Mouse (Mus musculus) lung, adult 18-20 months (tissue): Measurements from ENCODE around the gene Gltp.

ENCODE experiments used
- DNase-seq, 2 experiments: peaks; one replicate each; pipeline ENCODE4 v3.0.0; 2022; ENCODE audit warnings: mixed read lengths in 2 of 2

Gene Gltp

GRCm38 (mm10) chr5:114690633-114691567, at the start of gene Gltp:
Gene Gltp (minus strand): TSS chr5:114690984.
- DNase-seq: peak; percentile 92 to 93

DNA sequence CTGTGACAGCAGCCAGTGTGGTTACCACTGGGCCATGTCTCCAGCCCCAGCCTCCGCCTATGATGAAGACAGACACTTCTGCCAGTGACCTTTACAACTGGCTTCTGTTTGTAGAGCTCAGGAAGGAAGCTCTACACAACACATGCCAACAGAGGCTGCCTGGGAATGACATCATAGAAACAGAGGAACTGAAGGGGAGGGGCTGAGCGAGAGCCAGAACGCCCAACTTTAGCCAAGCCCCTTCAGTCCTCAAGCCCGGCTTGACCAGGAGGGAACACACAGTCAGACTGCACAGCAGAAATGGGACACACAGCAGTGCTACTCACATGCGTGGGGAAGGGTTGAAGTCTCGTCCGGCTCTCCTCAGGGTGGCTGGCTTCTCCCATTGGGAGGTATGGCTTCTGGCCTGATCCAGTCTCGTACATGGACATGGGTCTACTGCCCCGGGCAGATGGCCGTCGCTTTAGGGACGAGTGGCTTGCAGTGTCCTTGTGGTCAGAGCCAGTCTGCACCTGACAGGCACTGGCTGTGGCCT, 48.0 kb upstream of the Gltp start:
- peak; percentile 71 to 79 for DNase-seq

DNA sequence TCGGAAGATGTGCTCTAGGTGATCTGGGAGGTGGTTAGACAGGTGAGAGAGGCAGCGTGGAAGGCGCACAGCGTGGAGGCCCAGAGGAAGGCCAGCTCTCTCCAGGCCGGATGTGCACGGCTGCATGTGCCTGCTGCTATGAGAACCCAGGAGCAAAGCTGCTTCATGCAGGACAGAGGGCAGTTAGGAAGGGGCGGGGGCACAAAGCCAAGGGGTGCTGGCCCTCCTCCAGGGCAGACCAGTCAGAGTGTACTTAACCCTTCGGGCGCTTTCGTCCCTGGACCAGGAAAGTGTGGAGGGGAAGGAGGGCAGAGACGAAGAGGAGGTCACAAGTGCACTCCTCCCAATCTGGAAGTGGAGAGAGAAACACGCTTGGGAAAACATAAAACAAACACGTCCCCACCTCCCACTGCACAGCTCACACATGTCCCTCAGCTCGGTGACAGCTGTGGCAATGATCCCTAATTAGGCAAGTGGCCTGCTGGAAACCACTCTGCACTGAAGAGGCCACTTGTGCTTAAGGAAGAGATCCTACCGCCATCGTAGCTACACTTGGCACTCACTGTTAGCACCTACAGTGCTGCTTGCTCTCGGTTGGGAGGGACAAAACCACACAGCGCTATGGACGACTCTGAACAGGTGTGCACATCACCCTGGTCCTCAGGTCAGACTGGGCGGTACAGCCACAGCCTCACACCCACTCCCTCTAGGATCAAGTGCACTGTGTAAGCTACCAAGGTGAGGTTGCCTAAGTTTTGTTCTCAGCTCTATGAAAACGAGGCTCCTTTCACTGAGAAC, 46.5 kb upstream of the Gltp start:
- peak; percentile 54 to 74 for DNase-seq

GRCm38 (mm10) chr5:114733606-114734005, 42.8 kb upstream of the Gltp start:
- DNase-seq: no peak

DNA sequence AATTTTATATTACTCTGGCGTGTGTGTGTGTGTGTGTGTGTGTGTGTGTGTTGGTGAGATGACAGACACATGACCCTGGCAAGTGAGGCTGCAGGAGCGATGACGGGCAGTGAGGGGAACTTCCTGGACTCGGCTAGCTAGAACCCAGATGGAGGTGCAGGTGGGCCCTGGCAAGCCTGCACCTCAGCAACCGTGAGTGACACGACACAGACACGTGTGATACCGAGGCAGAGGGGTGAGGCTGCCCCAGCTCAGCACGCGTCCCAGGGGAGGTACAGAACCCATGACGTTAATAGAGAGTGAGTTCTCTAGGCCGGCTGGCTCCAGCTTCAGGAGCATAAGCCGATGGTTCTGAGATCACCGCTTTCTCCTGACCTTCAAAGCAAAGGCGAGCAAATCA, 41.2 kb upstream of the Gltp start:
- no peak for DNase-seq

- DNase-seq: no peak
These were observed 40.7 kb upstream of the Gltp start for GRCm38 (mm10) chr5:114731498-114731897.

GRCm38 (mm10) chr5:114730129-114730528, 39.3 kb upstream of the Gltp start:
- peak in 1 of 2 experiments; percentile 24 for DNase-seq

GRCm38 (mm10) chr5:114728160-114728559, 37.4 kb upstream of the Gltp start:
- no peak for DNase-seq

DNA sequence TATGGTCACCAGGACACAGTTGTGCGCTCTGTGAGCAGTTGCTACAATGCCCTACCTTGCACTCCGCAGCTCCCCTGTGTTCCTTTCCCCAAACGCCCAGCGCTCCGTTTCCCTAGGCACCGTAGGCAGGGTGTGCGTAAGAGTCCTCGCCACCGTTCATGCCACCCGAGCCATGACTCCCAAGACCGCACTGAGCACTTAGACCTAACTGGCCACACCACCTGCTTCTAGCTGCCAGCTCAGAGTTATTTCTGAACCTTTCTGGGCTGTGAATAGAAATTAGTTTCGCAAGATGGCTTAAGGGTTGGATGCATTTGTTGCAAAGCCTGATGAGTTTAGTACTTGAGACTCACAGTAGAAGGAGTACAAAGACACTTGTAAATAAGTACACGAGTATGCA, 32.1 kb upstream of the Gltp start:
- peak in 1 of 2 experiments; percentile 19 for DNase-seq

GRCm38 (mm10) chr5:114721969-114722368, 31.2 kb upstream of the Gltp start:
- no peak for DNase-seq

GRCm38 (mm10) chr5:114720784-114721183, 30.0 kb upstream of the Gltp start:
- no peak for DNase-seq

DNA sequence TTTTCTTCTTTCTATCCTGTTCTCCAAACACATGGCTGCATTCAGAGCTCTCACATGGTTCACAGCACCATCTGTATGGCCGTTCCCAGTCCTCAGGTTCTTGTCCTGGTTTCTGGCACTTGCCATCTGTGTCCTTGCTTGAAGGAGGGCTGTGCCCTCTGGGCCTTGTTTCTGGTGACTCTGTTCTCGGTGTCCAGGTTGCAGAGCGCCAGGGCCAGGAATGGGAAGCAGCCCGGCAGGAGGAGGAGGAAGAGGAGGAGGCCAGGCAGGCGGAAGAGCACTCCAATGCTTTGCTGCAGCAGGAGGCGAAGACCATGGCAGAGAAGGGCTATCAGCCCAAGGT, 29.1 kb upstream of the Gltp start:
- no peak for DNase-seq

DNA sequence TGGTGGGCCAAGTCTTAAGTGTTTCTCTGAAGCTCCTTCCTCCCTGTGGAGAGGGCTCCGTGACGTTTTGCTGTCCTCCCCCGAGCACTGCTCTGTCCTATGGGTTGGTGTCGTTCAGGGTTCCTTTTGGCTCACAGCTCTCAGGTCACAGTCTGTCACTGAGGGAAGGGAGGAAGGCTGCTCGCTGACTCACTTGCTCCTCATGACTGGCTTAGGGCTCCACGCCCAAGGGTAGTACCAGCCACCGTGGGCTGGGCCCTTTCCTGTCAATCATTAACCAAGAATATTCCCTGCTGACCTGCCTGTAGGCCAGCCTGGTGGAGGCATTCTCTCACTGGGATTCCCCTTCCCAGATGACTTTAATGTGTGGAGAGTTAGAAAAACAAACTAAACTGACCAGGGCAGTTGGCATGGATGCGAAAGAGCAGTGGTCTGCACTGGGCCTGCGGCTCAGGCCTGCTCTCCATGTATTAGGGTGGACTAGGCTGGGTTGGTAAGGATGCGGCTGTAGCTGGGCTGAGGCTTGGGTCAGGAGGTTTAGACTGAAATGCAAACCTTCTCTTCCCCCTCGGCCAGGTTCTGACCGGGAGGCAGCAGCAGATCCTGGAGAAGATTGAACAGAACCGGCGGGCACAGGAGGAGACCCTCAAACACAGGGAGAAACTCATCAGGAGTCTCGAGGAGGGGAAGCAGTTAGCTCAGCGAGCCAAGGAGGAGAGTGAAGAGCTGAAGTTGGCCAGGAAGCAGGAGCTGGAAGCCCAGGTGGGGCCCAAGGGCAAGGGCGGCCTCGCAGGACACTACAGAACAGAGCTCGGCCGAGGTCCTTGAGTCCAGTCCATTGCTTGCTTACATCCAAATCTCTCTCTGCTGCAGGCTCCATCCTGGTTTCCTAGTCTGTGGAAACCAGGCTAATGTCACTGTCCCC, 28.5 kb upstream of the Gltp start:
- peak in 1 of 2 experiments; percentile 29 for DNase-seq

- no peak for DNase-seq
These were observed 27.7 kb upstream of the Gltp start for GRCm38 (mm10) chr5:114718483-114718882.

DNA sequence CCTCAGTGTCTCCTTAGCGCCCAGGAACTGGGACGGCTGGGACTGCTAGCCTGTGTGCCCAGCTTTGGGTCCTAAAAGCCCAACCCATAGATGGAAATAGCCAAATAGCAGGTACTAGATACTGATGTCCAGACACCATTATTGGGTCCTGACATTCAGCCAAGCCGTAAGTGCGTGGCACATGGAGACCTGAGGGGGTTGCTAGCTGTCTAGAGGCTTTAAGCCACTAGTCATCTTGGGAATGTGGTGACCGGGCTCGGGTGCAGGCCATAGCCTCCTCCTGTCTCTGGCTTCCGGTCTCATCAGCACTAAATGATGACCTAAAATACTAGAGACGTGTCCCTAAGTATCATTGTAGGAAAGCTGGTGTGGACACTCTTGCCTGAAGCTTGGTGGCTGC, 27.2 kb upstream of the Gltp start:
- DNase-seq: no peak

DNA sequence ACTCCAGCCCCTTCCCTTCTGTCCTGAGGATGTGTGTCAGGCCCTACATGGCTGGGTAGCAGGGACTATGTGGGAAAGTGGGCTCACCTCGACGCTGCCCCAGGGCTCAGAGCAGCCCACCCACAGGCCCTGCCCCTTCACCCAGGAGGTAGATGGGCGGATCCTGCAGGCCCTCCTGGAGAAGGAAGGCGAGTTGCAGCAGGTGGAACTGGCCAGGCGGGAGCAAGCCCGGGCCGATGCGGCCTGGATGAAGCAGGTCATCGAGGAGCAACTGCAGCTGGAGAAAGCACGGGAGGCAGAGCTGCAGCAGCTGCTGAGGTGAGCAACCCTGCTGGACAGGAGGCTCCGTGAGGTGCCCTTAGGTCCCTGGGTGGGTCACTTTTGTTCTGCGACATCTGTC, 26.5 kb upstream of the Gltp start:
- DNase-seq: no peak

GRCm38 (mm10) chr5:114714551-114714950, 23.8 kb upstream of the Gltp start:
- DNase-seq: no peak

DNA sequence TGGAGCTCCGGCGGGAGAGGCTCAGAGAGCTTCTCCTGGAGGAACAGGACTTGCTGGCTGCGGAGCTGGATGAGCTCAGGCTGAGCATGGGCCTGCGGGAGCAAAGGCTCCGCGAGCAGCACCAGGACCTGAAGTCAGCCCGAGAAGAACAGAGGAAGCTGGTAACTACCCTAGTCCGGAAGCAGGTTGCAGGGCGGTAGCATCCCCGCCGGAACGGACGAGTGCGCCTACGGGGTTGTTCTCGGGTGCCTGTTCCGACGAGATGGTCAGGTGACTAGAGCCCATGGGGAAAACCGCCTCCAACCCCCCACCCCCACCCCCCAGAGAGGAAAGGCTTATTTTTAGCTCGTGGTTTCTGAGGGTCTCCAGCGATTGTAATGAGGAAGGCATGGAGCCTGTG, 18.6 kb upstream of the Gltp start:
- DNase-seq: no peak

DNA sequence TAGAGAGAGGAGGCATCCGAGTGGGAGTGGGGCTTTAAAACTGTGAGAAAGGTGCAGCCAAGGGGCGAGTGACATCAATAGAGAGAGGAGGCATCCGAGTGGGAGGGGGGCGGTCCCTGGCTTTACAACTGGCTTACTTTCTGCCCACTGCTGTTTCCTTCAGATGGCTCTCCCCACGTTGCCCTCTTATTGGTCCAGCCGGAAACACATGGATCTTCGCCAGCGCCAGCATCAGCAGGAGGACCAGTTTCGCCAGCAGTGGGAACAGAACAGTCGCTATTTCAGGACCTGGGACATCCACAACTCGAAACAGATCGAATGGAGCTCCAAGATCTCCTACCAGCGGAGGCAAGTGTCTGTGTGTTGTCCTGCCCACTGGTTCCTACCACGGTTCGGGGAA, 17.7 kb upstream of the Gltp start:
- no peak for DNase-seq

- DNase-seq: peak; percentile 93 to 94
These were observed 16.7 kb upstream of the Gltp start, which contains the start of gene Tchp for GRCm38 (mm10) chr5:114707265-114708068. Gene Tchp (plus strand): TSS chr5:114707760.
